Mouse (Mus musculus) left cerebral cortex, adult 8-10 months (tissue): ENCODE measurements around the gene Hecw2. TPM values are rescaled to one million over a fixed set of nuclear protein-coding genes. Genes with fewer than 3 reads are reported as not detected.

Experiments used
- DNase-seq, 2 experiments: peaks; one replicate each; pipeline ENCODE4 v3.0.0; 2022; ENCODE audit warnings: low spot score in 2 of 2
- total RNA-seq, 4 experiments: library from RNA; stranded (reverse); gene quantifications; 2 replicates each; pipeline ENCODE4 v1.2.4; 2022

Gene Hecw2
- total RNA-seq, 4 experiments from 2014 or later, result 64.9 to 83.1 (median 70.7) TPM

DNA sequence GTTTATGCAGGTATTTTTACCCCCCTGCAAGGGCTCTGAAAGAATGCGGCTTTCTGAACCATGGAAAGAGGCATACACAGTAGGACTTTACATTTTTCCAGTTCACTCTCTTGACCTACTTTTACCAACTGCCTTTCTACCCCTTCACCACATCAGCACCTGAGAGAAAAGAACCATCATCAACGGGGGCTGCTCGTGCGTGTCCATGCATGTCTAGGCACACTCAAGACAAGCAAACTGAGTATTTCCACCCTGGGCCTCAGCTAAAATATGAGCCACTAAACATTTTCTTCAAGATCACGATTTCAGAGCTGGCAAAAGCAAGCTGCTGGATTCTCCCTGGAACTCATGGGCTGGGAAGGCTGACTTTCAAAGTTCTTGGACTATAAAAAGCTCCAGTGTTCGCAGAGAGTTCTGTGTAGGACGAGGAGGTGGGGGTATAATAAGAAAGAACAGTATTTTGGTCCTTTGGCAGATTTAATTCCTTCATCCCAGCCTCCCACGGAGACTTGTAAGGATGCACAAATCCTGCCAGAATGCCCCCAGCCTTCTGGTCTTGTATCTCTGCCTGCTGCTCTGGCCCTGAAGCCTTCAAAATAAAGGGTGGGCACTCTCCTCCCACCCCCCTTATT, 76.5 kb downstream of the Hecw2 start:
- DNase-seq, result peak in 1 of 2 experiments; percentile 82

DNA sequence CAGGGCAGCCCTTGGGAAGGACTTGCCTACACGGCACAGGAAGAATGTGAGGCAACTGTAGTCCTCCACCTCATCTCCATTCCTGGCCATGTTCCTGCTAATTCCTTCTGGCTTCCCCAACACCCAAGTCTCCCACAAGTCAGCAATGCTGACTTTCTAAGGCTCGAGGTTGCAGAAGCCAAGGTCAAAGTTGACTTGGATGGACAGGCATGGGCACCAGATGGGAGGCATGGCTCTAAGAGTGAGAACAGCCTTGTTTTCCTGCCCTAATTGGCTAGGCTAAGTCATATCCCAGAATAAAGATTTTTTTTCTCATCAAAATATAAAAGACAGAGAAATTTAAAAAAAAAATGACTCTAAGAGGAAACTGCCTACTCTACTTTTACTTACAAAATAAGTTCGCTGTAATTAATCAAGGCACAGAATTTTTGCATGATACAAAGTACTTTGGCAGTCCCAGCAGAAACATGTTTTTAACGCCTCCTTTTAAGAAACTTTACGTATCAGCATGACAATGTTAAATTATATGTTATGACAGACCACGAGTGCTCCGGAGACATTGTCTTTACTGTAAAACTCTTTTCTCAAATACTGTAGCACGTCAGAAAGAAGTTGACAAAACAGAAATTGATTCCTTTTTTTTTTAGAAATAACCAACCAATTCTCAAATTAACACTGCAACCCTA, 83.9 kb downstream of the Hecw2 start:
- DNase-seq, result no peak

DNA sequence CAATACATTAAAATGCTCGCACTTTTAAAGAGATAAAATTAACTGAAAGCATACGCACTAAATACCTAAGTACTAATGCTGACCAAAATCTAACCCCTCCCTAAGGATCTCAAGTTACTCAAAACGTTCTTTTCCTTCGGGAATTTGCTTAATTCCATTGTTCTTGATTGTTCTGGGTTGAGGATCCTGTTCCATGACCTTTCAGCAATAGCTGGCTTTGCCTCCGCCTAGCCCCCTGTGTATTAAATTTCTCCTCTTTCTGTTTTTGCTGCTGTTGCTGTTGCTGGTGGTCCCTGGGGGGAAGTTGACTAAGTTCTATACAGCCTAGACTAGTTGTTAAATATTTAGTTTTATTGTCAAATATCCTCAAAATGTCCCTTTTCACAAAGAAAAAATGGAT, 85.7 kb downstream of the Hecw2 start:
- no peak for DNase-seq

DNA sequence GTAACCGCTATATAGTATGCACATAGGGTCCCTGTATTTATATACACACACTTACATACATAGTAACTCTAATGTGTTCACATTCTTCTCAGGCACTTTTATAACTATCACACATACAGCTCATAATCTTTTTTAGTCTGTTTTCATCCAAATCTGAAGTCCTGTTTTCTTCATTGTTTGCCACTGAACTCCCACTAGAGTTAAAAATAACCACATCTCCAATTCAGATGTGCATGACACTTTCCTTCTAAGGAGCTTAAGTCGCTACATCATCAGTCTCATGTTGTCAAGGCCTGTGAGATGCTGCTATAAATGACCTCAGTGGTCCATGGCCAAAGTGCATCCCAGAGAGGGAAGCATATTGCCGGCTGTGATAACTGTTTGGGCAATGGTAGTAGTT, 88.2 kb downstream of the Hecw2 start:
- no peak for DNase-seq

DNA sequence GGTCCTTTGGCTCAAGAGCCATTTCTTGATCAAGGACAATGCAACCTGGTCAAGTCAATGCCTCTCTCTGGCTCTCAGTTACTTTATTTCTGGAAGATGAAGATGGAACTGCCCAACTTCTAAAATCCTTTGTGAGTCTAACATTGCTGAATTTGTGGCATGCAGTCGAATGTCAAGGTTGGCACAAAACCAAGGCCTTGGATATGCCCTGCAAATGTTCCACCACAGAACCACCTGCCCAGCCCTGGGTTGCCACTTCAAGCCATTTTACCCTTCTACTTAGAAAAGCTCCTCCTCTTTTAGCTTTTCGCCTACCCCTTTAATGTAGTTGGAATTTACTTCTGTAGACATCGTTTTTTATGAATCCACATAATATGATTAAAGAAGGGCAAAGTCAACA, 115.3 kb downstream of the Hecw2 start:
- DNase-seq, result no peak

DNA sequence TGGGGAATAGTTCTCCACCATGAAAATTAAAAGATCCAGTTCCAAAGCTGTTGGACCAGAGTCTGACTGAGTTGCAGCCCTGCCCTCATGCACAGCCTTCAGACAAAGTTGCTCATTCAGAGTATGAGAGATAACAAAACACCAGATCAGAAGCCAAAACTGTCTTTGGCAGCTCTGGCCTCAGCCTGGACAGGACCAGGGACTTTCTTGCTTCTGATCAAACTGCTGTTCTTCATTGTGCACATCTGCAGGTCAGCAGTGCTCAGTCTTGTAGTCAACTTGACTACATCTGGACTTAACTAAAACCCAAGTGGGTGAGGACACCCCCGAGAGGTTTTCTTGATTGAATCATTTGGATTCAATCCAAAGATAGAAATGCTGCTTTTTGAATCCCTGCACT, 120.5 kb downstream of the Hecw2 start:
- DNase-seq, result no peak

DNA sequence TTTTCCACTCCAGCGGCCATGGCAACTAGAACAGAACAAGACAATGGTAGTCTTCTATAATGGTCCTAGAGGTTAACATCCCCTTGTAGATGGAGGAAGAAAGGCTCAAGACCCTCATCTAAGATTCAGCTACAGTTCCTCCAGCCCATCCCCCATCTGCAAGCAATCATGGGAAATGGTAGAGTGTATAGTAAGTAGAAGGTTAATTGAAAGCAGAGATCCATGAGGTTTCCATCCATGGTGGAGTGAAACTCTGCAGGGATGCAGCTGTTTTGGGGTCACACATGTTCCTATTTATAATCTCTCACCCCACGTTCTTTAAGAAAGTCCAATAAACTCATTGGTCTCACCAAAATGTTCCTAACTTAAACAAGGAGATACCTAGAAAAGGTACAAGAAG, 124.8 kb downstream of the Hecw2 start:
- DNase-seq, result no peak

DNA sequence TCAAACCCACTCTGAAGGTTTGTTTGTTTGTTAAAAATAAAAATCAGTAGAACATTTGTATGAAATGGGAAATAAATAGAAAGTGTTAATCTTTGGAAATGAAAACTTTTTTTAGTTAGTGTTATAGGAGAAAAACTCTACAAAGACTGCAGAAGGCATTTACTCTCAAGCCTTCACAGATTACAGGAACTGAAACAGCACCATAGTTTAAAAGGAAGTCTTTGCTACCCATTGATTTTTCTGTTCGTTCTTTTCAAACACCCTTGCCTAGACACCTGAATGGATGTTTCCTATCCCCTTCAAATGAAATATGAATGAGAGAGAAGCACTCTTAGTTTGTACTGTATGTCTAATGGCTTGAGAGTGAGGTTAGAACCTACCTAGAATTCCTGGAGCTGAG, 126.7 kb downstream of the Hecw2 start:
- DNase-seq, result no peak

DNA sequence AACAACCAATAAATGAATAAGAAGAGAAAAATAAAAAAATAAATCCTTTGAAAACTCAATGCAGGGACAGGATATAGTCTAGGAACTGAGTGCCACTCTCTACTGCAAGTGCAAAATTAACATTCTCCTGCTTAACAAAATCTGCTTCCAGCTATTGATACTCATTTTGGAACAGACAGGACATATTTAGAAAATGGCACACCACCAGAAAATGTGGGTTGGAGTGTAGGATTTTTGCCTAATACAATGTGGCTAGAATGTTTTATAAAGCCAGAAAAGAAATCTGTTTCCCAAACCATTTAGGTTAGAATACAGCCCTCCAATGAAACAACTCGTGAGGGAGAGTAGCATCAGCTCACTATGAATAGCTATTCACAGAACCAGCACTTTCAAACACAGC, 129.5 kb downstream of the Hecw2 start:
- DNase-seq, result peak in 1 of 2 experiments; percentile 41

DNA sequence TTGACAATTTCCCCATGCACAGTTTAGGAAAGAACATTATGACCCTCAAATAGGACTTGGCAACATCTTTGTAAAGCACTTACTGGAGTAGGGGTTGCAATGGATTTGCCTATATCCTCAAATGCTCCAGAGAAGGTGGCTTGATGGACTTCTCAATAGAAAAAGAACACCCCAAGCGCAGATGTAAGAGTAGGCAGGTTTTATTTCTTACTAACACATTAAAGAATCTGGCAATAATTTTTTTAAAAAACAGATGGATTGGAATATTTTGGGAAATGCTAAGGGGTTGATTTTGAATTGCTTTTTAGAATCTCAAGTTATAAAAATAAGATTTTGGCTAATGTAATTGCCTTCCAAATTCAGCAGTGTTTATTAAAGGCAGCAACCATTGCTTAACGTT, 133.9 kb downstream of the Hecw2 start:
- DNase-seq, result no peak

DNA sequence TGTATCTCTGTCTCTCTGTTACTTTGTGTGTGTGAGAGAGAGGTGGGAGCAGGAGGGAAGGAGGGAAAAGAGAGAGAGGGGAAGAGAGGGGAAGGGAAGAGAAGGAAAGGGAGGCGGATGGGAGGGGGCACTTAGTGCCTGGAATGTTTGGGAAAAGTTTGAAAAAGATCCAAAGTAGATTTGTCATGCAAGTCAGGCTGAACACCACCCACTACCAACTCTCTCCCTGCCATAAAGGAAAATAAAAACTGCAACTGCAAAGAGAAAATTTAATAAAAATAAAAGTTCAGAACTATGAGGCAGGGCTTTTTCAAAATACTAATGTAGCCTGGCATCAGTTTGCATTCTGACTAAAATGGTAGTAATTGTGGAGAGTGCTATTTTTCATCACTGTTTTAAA, 135.2 kb downstream of the Hecw2 start:
- no peak for DNase-seq

DNA sequence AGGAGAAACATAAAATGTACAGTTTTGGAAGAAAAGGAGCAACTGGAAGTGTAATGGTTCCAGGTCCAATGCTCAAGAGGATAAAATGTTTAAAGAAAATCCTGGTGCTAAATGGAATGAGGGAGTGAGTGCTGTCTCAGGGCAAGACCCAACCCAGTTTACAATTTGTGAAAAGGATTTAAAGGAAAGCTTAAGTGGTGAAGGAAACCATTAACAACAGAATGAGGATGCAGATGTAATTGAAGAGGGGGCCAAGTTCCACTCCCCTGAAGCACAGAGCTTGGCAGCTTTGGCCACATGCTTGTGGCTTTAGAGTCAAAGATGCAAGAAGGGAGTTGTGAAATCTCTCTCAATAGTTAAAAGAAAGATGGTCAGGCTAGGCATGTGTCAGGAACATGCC, 142.2 kb downstream of the Hecw2 start:
- no peak for DNase-seq

DNA sequence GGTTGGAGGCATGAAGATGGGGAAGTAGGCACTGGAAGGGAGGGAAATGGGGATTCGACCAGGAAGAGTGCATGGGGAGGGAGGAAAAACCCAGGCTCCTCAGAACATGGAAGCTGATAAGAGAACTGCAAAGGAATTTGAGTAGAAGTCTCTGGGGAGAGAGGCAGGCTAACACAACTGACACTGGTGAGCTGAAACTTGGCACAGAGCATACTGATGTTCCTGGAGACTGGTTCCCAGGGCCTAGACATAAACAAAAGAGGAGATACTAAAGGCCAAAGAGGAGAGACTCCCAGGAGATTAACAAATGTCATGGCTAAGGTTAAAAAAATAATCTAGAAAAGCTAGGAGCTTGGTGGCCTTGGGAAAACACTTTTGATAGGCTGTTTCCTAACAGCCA, 148.0 kb downstream of the Hecw2 start:
- no peak for DNase-seq

DNA sequence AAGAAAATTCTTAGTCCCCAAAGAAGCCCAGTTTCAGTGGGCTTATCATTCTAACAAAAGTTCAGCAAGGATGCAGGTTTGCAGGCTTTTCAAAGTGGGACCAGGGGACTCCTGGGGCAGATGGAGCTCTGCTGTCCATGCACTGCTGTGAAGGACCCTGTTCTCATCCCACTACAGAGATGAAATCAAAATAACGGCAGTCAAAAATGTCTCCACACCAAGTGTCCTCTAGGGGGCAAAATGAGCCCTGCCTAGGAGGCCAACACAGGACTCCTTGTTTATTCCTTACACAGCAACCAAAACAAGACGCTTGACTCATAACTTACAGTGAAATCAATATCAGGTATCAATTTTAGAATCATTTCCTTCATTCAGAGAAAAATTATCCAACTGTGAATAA, 155.9 kb downstream of the Hecw2 start:
- peak in 1 of 2 experiments; percentile 28 for DNase-seq

DNA sequence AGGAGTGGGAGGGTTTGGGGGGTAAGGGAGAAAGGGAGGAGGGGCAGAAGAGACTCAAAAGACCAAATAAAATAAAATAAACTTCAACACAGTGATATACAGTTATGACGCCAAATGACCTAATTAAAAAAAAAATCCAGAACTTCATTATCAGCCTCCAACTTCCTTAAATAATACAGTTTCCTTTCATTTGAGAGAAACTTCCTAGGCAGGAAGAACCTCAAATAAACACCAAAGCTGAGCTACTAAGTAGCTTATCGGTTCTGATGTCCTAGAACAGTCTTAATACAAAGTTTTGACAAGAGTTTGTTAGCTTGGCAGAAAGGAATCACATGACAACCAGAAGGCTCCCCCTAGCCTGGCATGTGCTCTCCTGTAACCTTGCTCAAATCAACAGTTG, 177.3 kb downstream of the Hecw2 start:
- DNase-seq, result no peak

DNA sequence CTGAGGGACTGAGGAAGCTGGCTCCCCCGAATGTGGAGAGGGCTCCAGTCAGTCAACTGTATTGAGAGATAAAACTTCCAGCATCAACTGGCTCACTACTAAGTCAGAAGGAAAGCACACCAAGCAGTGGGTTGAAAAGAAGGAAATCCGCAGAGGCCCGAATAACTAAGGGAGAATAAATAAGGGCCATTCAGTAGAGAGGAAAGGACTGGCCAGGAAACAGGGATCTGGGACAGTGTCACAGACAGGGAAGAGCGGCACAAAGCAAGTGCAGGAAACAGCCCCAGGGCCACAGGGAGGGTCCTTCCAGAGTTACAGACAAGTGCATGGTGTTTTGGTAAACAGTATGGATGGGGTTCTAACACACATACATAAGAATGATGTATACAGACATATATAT, 179.2 kb downstream of the Hecw2 start:
- DNase-seq, result no peak

DNA sequence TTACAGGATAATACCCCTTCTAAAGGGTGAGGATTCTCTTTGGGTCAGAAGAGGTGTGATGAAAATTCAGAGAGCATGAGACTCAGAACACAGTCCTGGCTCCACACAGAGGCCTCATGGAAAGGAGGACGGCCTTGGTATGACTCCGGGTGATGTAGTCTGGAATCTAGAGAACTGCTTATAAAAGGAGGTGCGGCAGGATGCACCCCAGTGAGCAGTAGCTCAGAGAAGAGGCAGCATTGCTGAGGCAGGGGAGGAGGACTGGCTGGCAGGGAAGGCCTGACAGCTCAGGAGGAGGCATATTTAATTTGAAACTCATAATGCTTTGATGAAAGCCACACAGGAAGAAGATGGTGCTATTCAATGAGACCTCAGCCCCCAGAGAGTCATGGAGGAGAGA, 182.6 kb downstream of the Hecw2 start:
- no peak for DNase-seq

DNA sequence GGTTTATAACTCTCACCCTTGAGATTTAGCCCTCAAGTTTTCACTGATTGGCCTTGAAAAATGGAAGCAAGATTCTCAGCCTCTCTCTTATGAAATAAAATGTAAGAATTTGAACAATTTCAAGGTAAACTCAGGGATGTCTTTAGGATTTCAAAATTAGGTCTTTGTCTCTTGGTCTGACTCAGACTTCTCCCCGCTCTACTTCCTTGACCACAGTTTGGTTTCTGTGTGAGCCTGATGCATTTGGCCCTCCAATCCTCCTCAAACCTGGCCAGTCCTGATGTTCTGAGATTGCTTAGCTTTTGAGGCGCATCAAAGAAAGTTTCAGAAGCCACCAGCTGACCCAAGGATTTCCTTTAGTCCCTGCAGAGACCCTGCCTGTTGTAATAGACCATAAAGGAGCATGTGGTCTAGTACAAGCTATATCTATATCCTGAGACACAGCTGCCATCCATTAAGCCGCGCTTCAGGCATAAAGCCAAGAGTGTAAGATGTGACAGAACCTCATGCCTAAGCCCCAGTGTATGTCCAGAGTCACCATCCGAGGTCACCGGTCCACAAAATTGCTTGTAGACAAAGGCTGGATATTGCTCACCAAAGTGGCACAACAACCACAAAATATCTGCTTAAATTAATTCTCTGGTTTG, 185.4 kb downstream of the Hecw2 start:
- no peak for DNase-seq

DNA sequence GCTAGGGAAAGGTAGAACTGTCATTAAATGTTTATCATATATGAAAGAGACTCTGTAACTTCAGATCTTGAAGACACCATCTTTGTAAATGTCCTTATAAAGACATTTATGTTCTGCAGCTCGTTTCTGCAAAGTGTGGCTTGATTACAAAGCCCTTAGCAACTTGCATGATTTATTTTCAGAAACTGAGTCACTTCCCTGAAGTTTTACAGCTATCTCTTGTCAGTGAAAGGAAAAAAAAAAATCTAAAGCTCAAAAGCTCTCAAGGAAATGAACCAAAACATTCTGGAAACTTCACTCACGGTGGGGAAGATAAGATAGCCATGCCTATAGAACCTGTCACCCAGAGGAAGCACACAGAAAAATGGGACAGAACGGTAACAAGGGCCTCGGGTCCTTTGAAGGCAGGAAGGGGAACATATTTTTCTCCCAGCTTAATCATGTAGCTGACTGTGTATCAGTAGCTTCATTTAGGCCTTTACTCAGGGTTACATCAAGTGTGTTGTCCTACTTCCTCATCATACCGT, 189.0 kb downstream of the Hecw2 start:
- no peak for DNase-seq

DNA sequence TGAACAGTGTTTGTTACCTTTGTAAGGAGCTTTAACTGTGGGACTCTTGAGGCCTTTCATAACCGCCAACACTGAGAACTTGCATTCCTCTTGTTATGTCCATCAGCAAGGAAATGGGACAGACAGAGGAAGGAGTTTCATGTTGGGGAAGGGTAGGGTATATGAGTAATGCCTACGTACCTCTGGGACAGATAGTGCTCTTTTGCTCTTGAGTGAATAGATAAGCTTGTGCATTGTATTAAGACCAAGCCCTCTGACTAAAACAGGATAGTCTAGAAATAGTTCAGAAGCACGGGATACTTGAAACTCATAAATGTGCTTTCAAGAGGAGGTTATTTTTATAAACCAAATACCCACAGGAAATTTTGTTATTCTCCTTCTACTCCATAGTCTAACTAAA, 191.7 kb downstream of the Hecw2 start:
- DNase-seq, result no peak

DNA sequence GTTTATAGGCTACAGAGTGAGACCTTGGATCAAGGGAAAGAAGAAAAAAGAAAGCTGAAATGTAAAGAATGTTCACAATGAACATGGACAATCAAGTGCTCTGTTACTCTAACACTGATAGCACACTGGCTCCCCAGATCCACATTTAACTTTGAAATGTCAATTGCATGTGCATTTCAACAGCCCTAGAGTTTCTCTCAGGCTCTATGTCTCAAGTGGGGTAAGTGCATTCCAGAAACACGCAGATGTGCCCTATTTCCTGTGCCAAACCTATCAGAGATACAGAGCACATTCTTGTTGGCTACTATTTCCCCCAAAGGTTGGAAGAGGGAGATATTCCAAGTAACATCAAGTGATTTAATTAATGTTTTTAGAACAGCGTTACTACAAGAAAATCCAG, 192.9 kb downstream of the Hecw2 start:
- DNase-seq, result no peak

DNA sequence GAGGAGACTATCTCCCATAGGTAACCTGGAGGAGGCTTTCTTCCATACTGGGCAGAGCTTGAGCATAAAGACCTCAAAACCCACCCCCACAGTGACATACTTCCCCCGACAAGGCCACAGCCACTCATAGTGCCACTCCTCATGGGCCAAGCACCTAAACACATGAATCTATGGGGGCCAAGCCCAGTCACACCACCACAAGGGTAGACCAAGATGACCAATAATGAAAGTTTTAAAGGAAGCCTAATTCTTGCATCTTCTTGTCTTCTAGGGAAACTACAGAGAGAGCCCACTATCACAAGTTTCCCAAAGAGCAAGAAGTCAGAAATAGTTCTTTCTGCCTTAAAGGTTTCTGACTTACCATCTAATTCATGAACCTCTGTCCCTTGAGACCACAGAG, 197.7 kb downstream of the Hecw2 start:
- DNase-seq, result no peak
